Mouse (Mus musculus) fibroblast of lung, adult 2 months (primary cell): ENCODE data around the gene Nudt6.

Source experiments
- DNase-seq: peaks from one replicate; pipeline ENCODE4 v3.0.0-alpha.2; 2011; ENCODE audit warnings: low read depth

Gene Nudt6

GRCm38 (mm10) chr3:37420072-37420471 lies at the start of gene Nudt6:
Gene Nudt6, minus strand, starts transcription at chr3:37420211.
- DNase-seq = peak; percentile 73

- no peak for DNase-seq
These were observed 49.3 kb upstream of the Nudt6 start for GRCm38 (mm10) chr3:37469353-37469752.

- DNase-seq = peak; percentile 2
These were observed 48.2 kb upstream of the Nudt6 start for GRCm38 (mm10) chr3:37468170-37468569.

DNA sequence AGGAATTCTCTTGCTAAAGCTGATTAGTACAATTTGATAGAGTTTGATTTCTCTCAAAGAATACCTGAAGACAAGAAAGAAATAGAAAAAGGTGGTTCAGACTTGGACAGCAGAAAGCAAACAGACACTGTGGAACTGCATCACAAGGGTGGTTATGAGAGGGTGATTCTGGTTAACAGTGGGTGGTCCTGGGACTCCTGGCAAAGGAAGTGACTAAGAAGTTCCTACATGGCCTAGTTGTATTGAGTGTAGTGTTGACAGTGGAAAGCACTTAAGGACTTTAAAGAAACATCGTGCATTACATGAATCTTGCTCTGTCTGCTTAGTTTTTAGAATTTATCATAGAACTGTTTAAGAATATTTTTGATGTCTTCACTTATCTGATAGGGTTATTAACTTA lies 36.0 kb upstream of the Nudt6 start:
- no peak for DNase-seq

DNA sequence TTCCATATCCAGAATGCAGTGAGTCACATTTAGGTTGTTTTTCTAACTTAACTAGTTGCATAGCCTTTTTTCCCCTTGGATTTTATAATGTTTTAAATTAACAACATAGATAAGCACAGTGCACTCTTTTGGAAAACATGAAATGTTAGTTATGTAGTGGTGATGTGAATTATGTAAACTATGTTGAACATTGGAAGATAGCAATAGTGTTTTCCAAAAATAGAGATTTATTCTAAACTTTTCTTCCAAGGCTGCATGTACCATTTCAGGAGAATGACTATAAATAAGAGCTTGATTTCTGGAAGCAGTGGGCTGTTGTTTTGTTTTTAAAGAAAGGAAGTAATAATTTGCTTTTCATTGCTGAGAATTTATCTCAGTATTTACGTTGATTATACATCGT lies 23.4 kb upstream of the Nudt6 start:
- no peak for DNase-seq

DNA sequence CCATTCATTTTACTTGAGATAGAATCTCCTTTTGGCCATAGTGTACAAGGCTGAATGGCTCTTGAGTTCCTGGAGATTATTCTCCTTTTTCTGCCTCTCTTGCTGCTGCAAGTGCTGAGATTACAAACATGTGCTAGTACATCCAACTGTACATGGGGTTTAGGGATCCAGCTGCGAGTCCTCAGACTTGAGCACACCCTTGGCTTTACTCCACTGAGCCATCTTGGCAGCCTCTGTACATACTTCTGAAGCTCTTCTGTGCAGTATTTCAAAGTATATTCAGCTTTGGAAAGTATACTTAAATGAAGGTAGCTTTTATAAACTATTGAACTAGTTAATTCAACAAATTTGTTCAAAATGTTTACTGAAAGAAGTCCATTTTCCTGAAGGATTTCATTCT lies 19.8 kb upstream of the Nudt6 start:
- DNase-seq = no peak

- DNase-seq = no peak
These were observed 10.3 kb upstream of the Nudt6 start for GRCm38 (mm10) chr3:37430359-37430758.

GRCm38 (mm10) chr3:37426069-37426468 lies 6.1 kb upstream of the Nudt6 start:
- no peak for DNase-seq

DNA sequence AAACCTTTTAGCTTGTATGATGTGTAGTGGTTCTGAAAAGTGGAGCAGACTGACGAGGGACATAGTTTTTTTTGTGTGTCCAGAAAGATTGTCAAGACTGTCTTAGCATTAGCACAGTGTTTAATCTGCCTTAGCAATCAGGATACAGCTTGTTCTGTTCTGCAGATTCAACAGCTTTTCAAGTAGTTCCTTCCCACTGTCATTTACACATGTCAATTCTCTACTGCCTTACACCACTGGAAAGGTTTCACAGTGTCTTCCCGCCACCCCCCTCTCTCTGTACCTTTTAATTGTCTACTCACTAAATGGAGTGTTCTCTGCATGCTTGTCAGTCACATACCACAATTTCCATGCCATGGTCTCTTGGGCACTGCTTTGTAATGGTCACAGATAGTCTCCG lies 1.2 kb upstream of the Nudt6 start:
- DNase-seq = no peak

DNA sequence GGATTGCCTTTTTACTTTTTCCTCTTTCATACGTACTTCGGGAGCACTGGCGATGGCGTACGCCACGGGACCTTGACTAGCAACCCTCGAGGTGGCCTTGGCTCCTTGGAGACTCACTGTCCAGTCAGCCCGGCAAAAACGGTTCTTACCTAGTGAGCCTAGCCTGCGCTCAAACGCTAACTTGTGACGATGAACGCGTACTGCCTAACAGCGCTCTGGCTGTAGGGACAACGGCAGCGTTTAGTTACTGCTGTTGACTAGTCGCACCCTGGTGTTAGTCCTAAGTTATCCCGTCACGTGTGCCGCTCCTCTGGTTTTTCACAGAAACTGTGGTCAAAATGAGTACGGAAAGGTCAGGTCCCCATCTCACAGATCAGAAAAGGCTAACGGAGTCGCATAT lies 630 bp upstream of the Nudt6 start:
- no peak for DNase-seq

DNA sequence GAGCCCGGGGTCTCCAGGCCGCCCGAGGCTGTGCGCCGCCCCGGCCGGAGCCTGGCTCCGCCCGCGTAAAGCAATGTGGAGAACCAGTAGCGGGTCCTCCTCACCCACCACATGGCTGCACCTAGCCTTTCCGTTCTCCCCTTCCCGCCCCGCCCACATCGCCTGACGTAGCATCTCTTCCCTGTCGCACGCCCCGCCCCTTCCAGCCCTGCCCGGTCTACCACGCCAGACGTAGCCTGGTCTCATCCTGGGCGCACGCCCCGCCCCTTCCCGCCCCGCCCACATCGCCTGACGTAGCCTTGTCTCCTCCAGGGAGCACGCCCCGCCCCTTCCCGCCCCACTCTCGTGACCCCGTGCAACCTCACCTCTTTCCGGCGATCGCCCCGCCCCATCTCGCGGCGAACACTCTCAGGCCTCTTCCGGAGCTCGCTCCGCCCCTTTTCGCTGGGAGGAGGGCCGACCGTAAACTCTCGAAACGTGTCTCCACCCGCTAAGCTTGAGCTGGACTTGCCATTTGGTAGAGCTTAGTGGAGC lies 486 bp downstream of the Nudt6 start, which contains the start of gene Spata5:
Spata5 (plus strand) TSS at position 439 of the 534 bp plus-strand sequence.
- peak; percentile 98 for DNase-seq

DNA sequence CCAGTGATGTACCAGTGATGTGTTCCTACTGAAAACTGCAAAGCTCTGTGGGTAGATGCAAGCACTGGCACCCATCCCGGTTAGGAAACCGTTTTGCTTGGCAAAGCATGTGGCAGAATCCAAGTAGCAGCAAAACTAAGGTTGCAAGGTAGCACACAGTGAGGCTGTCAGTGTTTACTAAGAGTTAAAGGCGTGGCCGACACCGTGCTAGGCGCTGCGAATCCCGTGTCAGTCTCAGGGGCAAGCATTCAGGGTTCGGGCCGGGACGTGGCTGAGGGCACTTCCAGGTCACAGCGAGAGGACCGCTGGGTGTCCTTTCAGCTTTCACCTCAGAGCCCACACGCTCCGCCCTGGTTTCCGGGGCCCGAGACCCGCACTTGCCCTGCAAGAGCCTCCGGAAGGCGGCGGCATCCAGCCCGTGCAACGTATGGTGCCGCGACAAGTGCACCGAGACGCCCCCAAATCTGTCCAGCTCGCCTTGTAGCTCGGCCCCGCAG lies 1.0 kb downstream of the Nudt6 start:
- no peak for DNase-seq

DNA sequence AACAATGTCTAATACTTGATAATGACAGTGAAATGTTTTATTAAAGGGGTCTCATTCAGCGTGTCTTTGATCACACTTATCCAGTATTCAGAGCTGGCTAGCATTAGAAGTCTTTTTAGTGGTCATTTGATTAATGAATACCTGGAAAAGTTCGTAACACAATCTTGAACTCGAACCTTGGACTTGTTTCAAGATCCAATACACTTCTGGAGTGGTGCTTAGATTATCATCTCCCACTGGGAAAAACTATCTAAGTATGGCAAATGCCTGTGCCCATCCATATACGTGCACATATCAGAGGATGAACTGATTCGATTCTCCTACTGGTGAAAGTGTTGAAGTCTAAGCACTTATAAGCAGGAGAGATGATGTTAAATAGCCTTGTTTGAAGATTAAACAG lies 1.7 kb downstream of the Nudt6 start:
- DNase-seq = no peak

- DNase-seq = peak; percentile 72
These were observed 5.5 kb downstream of the Nudt6 start for GRCm38 (mm10) chr3:37414413-37414960.

DNA sequence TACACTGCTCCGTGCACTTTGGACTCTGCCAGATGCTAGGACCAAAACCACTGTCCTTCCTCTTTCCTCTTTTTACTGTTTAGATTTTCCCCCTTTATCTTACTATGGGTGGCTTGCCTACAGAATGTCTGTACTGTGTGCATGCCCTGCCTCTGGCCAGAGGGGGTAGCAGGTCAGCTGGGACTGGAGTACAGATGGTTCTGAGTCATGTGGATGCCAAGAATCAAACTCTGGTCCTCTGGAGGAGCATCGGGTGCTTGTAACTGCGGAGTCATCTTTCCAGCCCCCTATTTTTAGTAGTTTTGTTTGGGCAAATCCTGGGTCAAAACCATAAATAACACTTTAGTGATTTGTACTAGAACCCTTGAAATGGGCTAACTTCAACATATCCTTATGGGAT lies 6.6 kb downstream of the Nudt6 start:
- no peak for DNase-seq

- no peak for DNase-seq
These were observed 12.4 kb downstream of the Nudt6 start for GRCm38 (mm10) chr3:37407598-37407997.

DNA sequence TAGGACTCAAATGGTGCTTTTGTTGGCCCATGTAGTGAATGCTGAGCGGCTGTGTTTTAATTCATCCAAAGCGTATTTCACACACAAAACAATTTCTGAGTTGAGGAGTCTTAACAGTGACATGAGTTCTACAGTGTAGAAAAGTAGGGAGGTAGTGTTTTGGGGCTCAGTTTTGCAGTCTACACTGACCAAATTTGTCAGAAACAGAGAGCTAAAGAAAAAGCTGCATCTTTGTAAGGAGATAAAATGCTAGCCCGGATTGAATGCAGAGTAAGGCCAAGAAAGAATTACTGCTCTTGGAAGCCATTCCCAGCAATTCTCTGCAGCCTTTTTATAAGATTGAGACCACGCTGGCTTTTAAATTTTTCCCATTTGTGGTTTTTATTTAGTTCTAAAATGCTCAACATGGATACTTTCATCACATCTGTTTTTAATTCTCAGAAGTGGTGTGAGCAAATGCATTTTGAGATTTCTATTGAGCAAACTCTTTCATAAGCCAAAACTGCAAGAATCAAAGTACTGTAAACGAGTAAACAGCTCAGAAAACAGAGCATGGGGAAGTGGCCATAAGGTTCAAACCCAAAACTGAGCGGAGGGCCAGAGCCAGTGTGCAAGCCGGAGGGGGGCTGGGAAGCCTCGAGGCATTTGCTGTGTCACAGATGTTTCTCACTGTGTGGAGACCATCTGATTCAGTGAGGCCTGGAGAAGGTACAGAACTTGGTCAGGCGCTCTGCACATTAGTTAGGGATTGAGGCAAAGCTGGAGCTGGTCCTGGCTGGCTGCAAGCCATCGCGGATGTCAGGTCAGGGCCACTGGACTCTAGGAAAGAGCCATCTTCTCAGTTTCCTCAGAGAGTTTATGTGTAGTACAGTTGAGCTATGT lies 18.0 kb downstream of the Nudt6 start:
- DNase-seq = peak; percentile 86

GRCm38 (mm10) chr3:37398661-37399395 lies 21.2 kb downstream of the Nudt6 start:
- peak; percentile 72 for DNase-seq

- DNase-seq = no peak
These were observed 22.4 kb downstream of the Nudt6 start for GRCm38 (mm10) chr3:37397646-37398045.

DNA sequence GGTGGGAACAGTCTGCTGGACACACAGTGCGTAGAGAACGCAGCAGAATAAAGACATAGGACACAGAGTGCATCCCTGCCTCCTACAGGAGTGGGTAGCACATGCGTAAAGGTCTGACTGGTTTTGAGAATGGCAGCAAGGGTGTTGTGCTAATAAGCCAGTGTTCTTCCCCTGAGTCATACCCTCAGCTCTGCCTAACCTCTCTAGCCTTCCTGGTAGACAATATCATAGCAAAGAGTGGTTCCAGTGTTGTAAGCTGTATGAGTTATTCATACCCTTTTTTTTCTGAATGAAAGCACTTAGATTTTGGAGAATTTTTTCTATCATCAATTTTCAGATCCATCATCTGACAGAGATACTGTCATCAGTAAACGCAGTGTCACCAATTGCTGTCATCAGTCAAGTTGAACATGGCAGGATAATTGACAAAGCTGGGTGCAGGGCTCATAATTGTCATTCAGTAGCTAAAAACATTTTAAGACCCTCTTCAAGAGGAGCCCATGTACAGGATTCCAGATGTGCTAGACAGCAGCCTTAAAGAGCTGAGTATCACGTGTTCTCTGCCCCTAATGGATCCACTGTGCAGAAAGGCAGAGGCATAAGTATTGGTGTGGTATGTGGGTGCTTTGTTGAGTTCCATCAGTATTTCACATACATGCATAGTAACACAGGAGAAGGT lies 22.9 kb downstream of the Nudt6 start:
- no peak for DNase-seq

- no peak for DNase-seq
These were observed 32.7 kb downstream of the Nudt6 start for GRCm38 (mm10) chr3:37387310-37387709.
